Mouse (Mus musculus) E14TG2a.4 (cell line): ENCODE measurements around the gene Gm20696.

ENCODE experiments used
- CTCF ChIP-seq: conservative IDR thresholded peaks from 2 replicates; pipeline ENCODE4 v1.5.1; 2014; ENCODE audit warnings: low read length
- NANOG ChIP-seq: IDR thresholded peaks from 2 replicates; pipeline ENCODE4 v1.6.1; 2014; ENCODE audit warnings: borderline replicate concordance, low read length, mixed read lengths
- POU5F1 ChIP-seq: IDR thresholded peaks from 2 replicates; pipeline ENCODE4 v1.6.1; 2014; ENCODE audit warnings: low read length, borderline replicate concordance

- TF ChIP-seq CTCF, result 0 out of 2 replicates have a peak, but pooled peaks have one; percentile 2
- TF ChIP-seq NANOG, result no peak
- no peak for TF ChIP-seq POU5F1
These were observed 141.2 kb downstream of the Gm20696 start for GRCm38 (mm10) chr6:99525351-99525750.
